Comparison of ENCODE assay signal across 8 mouse cellular contexts in genomic region chr11:79224562-79225280, GRCm38 (mm10). TPM values are rescaled to one million over a fixed set of nuclear protein-coding genes. Genes with fewer than 3 reads are reported as not detected.
DNase-seq lines count a peak whose midpoint lies in the region; ATAC-seq lines count a peak whose summit lies in the region.

No protein-coding gene starts in this region.

- no peak overlapping the region for H3K4me2 ChIP-seq in hindbrain, embryonic 13.5 days
- H3K4me2 ChIP-seq in limb, embryonic 13.5 days (replicated peaks): peak overlapping the region; percentile 46
- peak overlapping the region; percentile 7; the same call in 1 of the 2 replicates for H3K4me2 ChIP-seq in midbrain, embryonic 15.5 days

- H3K27me3 ChIP-seq in hindbrain, embryonic 10.5 days (ENCODE audit: insufficient read depth, poor library complexity, severe bottlenecking): no peaks in the 10 kb centered on the region
- H3K27me3 ChIP-seq in hindbrain, embryonic 13.5 days: no peaks in the 10 kb centered on the region
- H3K27me3 ChIP-seq in embryonic facial prominence, embryonic 10.5 days (replicated peaks; ENCODE audit: low read depth, poor library complexity, severe bottlenecking): no peaks in the 10 kb centered on the region
- no peaks in the 10 kb centered on the region for H3K27me3 ChIP-seq in limb, embryonic 13.5 days
- H3K27me3 ChIP-seq in midbrain, embryonic 15.5 days (replicated peaks): no peaks in the 10 kb centered on the region

- no peak overlapping the region for H3K4me3 ChIP-seq in hindbrain, embryonic 10.5 days
- H3K4me3 ChIP-seq in hindbrain, embryonic 13.5 days: no peak overlapping the region
- peak overlapping the region; percentile 28 for H3K4me3 ChIP-seq in embryonic facial prominence, embryonic 10.5 days
- H3K4me3 ChIP-seq in limb, embryonic 13.5 days: peak overlapping the region; percentile 11; the same call in 1 of the 2 replicates
- no peak overlapping the region for H3K4me3 ChIP-seq in midbrain, embryonic 15.5 days

- ATAC-seq in hindbrain, embryonic 13.5 days (ENCODE audit: low FRiP score): no peak
- peak; percentile 68; the same call in 1 of the 2 replicates for ATAC-seq in limb, embryonic 13.5 days (ENCODE audit: low FRiP score, low read depth)
- ATAC-seq in midbrain, embryonic 15.5 days (replicated peaks): no peak

- no peaks in the 10 kb centered on the region for H3K36me3 ChIP-seq in hindbrain, embryonic 10.5 days
- no peaks in the 10 kb centered on the region for H3K36me3 ChIP-seq in hindbrain, embryonic 13.5 days
- no peaks in the 10 kb centered on the region for H3K36me3 ChIP-seq in embryonic facial prominence, embryonic 10.5 days (replicated peaks)
- no peaks in the 10 kb centered on the region for H3K36me3 ChIP-seq in limb, embryonic 13.5 days
- H3K36me3 ChIP-seq in midbrain, embryonic 15.5 days (replicated peaks): no peaks in the 10 kb centered on the region

- peak overlapping the region; percentile 81 for H3K27ac ChIP-seq in hindbrain, embryonic 10.5 days
- H3K27ac ChIP-seq in hindbrain, embryonic 13.5 days: no peak overlapping the region
- H3K27ac ChIP-seq in embryonic facial prominence, embryonic 10.5 days (replicated peaks): peak overlapping the region; percentile 58
- H3K27ac ChIP-seq in limb, embryonic 13.5 days: peak overlapping the region; percentile 69
- no peak overlapping the region for H3K27ac ChIP-seq in midbrain, embryonic 15.5 days

- peak; percentile 86 for DNase-seq in hindbrain, embryonic 10.5 days (ENCODE audit: low spot score)
- DNase-seq in embryonic facial prominence, embryonic 10.5 days (ENCODE audit: low spot score): peak; percentile 90
- peak; percentile 99 for DNase-seq in heart, adult 11 months
- DNase-seq in kidney, adult 8-10 months: peak; percentile 95 to 96
- peak; percentile 56 to 80 for DNase-seq in spleen, adult 18-20 months

- no peak overlapping the region for H3K9ac ChIP-seq in hindbrain, embryonic 13.5 days
- no peak overlapping the region for H3K9ac ChIP-seq in limb, embryonic 13.5 days
- H3K9ac ChIP-seq in midbrain, embryonic 15.5 days: no peak overlapping the region

- no peaks in the 10 kb centered on the region for H3K9me3 ChIP-seq in hindbrain, embryonic 10.5 days
- no peaks in the 10 kb centered on the region for H3K9me3 ChIP-seq in hindbrain, embryonic 13.5 days
- H3K9me3 ChIP-seq in embryonic facial prominence, embryonic 10.5 days: no peaks in the 10 kb centered on the region
- no peaks in the 10 kb centered on the region for H3K9me3 ChIP-seq in limb, embryonic 13.5 days
- H3K9me3 ChIP-seq in midbrain, embryonic 15.5 days: no peaks in the 10 kb centered on the region

- peaks cover 11% of the 10 kb centered on the region for H3K4me1 ChIP-seq in hindbrain, embryonic 10.5 days (replicated peaks)
- H3K4me1 ChIP-seq in hindbrain, embryonic 13.5 days (replicated peaks): peaks cover 13% of the 10 kb centered on the region
- H3K4me1 ChIP-seq in embryonic facial prominence, embryonic 10.5 days: peaks cover 13% of the 10 kb centered on the region
- H3K4me1 ChIP-seq in limb, embryonic 13.5 days: peaks cover 25% of the 10 kb centered on the region
- H3K4me1 ChIP-seq in midbrain, embryonic 15.5 days: peaks cover 3% of the 10 kb centered on the region; the same call in 1 of the 2 replicates

- WGBS in hindbrain, embryonic 10.5 days: 43% methylated on average over 18 of the region's 18 CpGs
- WGBS in hindbrain, embryonic 13.5 days: 42% methylated on average over 18 of the region's 18 CpGs
- WGBS in embryonic facial prominence, embryonic 10.5 days: 37% methylated on average over 18 of the region's 18 CpGs
- WGBS in limb, embryonic 13.5 days: 34% methylated on average over 18 of the region's 18 CpGs
- 41% methylated on average over 18 of the region's 18 CpGs for whole genome bisulfite sequencing in midbrain, embryonic 15.5 days

RNA-seq across cellular contexts. Expression of gene Wsb1, which starts 29.8 kb away (rescaled TPM):
- 262 and 276 TPM in 2 replicates for polyA plus RNA-seq in hindbrain, embryonic 10.5 days (2016; fragmentation: Nextera tagmentation; extraction: Ambion mirVana)
- polyA plus RNA-seq in hindbrain, embryonic 13.5 days (2015; fragmentation: Nextera tagmentation; extraction: Ambion mirVana): 571 and 597 TPM in 2 replicates
- polyA plus RNA-seq in embryonic facial prominence, embryonic 10.5 days (2016; fragmentation: Nextera tagmentation; extraction: Ambion mirVana): 270 and 301 TPM in 2 replicates
- polyA plus RNA-seq in limb, embryonic 13.5 days (2015; fragmentation: Nextera tagmentation; extraction: Ambion mirVana): 421 and 432 TPM in 2 replicates
- polyA plus RNA-seq in midbrain, embryonic 15.5 days (2015; fragmentation: Nextera tagmentation; extraction: Ambion mirVana): 463 and 505 TPM in 2 replicates

Comparison
In these comparisons a context has a peak if more than half of its experiments do, and no peak if none do; other contexts are left out.
1. H3K27ac ChIP-seq: peak in hindbrain, embryonic 10.5 days (single experiment), embryonic facial prominence, embryonic 10.5 days (single experiment) and limb, embryonic 13.5 days (single experiment); none in hindbrain, embryonic 13.5 days (single experiment) and midbrain, embryonic 15.5 days (single experiment).
2. H3K4me3 ChIP-seq: peak in embryonic facial prominence, embryonic 10.5 days (single experiment) and limb, embryonic 13.5 days (single experiment); none in hindbrain, embryonic 10.5 days (single experiment), hindbrain, embryonic 13.5 days (single experiment) and midbrain, embryonic 15.5 days (single experiment).
3. Peak in every context shown above with its lines, with median percentiles within 50 percentile points of each other: DNase-seq.